In the genomic region with DNA sequence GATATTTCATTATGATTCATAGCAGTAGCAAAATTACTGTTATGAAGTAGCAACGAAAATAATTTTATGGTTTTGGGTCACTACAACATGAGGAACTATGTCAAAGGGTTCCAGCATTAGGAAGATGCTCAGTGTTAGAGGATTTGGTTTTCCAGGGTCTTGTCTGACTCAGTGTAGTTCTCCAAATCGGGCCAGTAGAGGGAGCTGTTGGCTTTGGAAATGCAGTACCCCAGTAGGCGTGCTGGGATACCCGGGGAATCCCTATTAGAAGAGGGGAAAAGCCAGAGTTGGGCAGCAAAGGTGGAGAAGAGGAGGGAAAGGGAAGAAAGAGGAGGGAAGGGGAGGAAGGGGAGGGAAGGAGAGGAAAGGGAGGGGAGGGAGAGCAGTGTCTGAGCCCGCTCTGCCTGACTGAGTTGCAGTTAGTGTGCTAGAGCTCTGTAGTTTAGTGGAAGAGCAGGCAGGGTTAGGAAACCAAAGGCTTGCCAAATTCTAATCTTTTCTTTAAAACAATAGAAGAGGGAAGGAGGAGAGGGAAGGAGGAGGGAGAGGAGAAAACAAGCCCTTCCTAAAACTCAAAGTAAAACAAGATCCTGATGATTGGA, we compare ENCODE assay signal across 8 mouse cellular contexts. TPM values are rescaled to one million over a fixed set of nuclear protein-coding genes. Genes with fewer than 3 reads are reported as not detected.
DNase-seq lines count a peak whose midpoint lies in the region; ATAC-seq and TF ChIP-seq lines count a peak whose summit lies in the region.

No protein-coding gene starts in this region.

- peak; percentile 51; the same call in 1 of the 2 replicates for ATAC-seq in heart, embryonic 13.5 days (ENCODE audit: extremely low read depth, insufficient number of reproducible peaks, low FRiP score, low TSS enrichment)
- peak; percentile 60; the same call in 1 of the 2 replicates for ATAC-seq in kidney, postnatal 0 days (replicated peaks; ENCODE audit: low FRiP score, low read depth)
- ATAC-seq in liver, embryonic 11.5 days (replicated peaks; ENCODE audit: low FRiP score) = peak; percentile 67; the same call in 1 of the 2 replicates
- ATAC-seq in neural tube, embryonic 12.5 days (ENCODE audit: low FRiP score, low read depth) = peak; percentile 77

- peak; percentile 79 to 81 for DNase-seq in B cell, adult 2 months
- DNase-seq in fibroblast of lung, adult 2 months (ENCODE audit: low read depth) = peak; percentile 47
- peak; percentile 92 for DNase-seq in kidney, postnatal 0 days (ENCODE audit: low spot score)
- peak; percentile 66 for DNase-seq in liver, embryonic 11.5 days (ENCODE audit: low spot score)
- DNase-seq in telencephalon, adult 2 months (ENCODE audit: low read depth, low spot score) = peak; percentile 66

- no peaks in the 10 kb centered on the region for H3K27me3 ChIP-seq in heart, embryonic 13.5 days (replicated peaks)
- H3K27me3 ChIP-seq in kidney, postnatal 0 days (ENCODE audit: insufficient read depth, low read length) = no peaks in the 10 kb centered on the region
- no peaks in the 10 kb centered on the region for H3K27me3 ChIP-seq in liver, embryonic 11.5 days (replicated peaks; ENCODE audit: control insufficient read depth, insufficient read depth, low read length)
- H3K27me3 ChIP-seq in neural tube, embryonic 12.5 days (replicated peaks) = no peaks in the 10 kb centered on the region

- peak; percentile 90 for TF ChIP-seq CTCF in bone marrow macrophage, adult 2 months (IDR thresholded peaks at IDR 0.05; ENCODE audit: low read depth, low read length)
- TF ChIP-seq CTCF in kidney, postnatal 0 days (IDR thresholded peaks at IDR 0.05; ENCODE audit: low read depth) = peak; percentile 88

- peaks cover 5% of the 10 kb centered on the region; the same call in 1 of the 2 replicates for H3K4me1 ChIP-seq in bone marrow macrophage, adult 2 months (ENCODE audit: control insufficient read depth, insufficient read depth, low read length)
- H3K4me1 ChIP-seq in heart, embryonic 13.5 days = no peaks in the 10 kb centered on the region
- 0 out of 2 replicates have a peak, but pooled peaks cover 11% of the 10 kb centered on the region for H3K4me1 ChIP-seq in kidney, postnatal 0 days (replicated peaks; ENCODE audit: insufficient read depth, low read length)
- H3K4me1 ChIP-seq in liver, embryonic 11.5 days (replicated peaks; ENCODE audit: control insufficient read depth, insufficient read depth, low read length) = no peaks in the 10 kb centered on the region
- 0 out of 2 replicates have a peak, but pooled peaks cover 3% of the 10 kb centered on the region for H3K4me1 ChIP-seq in neural tube, embryonic 12.5 days

- no peak overlapping the region for H3K4me3 ChIP-seq in bone marrow macrophage, adult 2 months (ENCODE audit: insufficient read depth, low read length)
- no peak overlapping the region for H3K4me3 ChIP-seq in heart, embryonic 13.5 days
- no peak overlapping the region for H3K4me3 ChIP-seq in kidney, postnatal 0 days (replicated peaks; ENCODE audit: low read depth, low read length)
- no peak overlapping the region for H3K4me3 ChIP-seq in liver, embryonic 11.5 days (ENCODE audit: low read depth, low read length)
- no peak overlapping the region for H3K4me3 ChIP-seq in neural tube, embryonic 12.5 days

- 7% methylated on average over 5 of the region's 5 CpGs for WGBS in heart, embryonic 13.5 days
- 3% methylated on average over 5 of the region's 5 CpGs for WGBS in kidney, postnatal 0 days
- WGBS in liver, embryonic 11.5 days = 11% methylated on average over 5 of the region's 5 CpGs
- WGBS in neural tube, embryonic 12.5 days = 3% methylated on average over 5 of the region's 5 CpGs

- TF ChIP-seq POLR2A in bone marrow macrophage, adult 2 months (IDR thresholded peaks at IDR 0.05; ENCODE audit: borderline replicate concordance, low read depth, low read length) = no peak

- H3K9ac ChIP-seq in heart, embryonic 13.5 days = no peak overlapping the region
- no peak overlapping the region for H3K9ac ChIP-seq in kidney, postnatal 0 days (ENCODE audit: low read depth, low read length)
- no peak overlapping the region for H3K9ac ChIP-seq in liver, embryonic 11.5 days (ENCODE audit: low read depth, low read length)
- H3K9ac ChIP-seq in neural tube, embryonic 12.5 days = no peak overlapping the region

- no peaks in the 10 kb centered on the region for H3K9me3 ChIP-seq in heart, embryonic 13.5 days
- no peaks in the 10 kb centered on the region for H3K9me3 ChIP-seq in kidney, postnatal 0 days (replicated peaks; ENCODE audit: low read length)
- H3K9me3 ChIP-seq in liver, embryonic 11.5 days (ENCODE audit: control insufficient read depth, low read length) = no peaks in the 10 kb centered on the region; the same call in 1 of the 2 replicates
- H3K9me3 ChIP-seq in neural tube, embryonic 12.5 days = no peaks in the 10 kb centered on the region

- no peak overlapping the region for H3K27ac ChIP-seq in bone marrow macrophage, adult 2 months (ENCODE audit: insufficient read depth, low read depth, low read length)
- no peak overlapping the region for H3K27ac ChIP-seq in heart, embryonic 13.5 days (replicated peaks)
- H3K27ac ChIP-seq in kidney, postnatal 0 days = no peak overlapping the region
- no peak overlapping the region for H3K27ac ChIP-seq in liver, embryonic 11.5 days (ENCODE audit: low read depth, low read length)
- H3K27ac ChIP-seq in neural tube, embryonic 12.5 days = no peak overlapping the region

- no peak overlapping the region for H3K4me2 ChIP-seq in heart, embryonic 13.5 days
- H3K4me2 ChIP-seq in kidney, postnatal 0 days (ENCODE audit: low read length) = no peak overlapping the region
- no peak overlapping the region for H3K4me2 ChIP-seq in liver, embryonic 11.5 days
- no peak overlapping the region for H3K4me2 ChIP-seq in neural tube, embryonic 12.5 days (replicated peaks)

- no peaks in the 10 kb centered on the region for H3K36me3 ChIP-seq in heart, embryonic 13.5 days
- H3K36me3 ChIP-seq in kidney, postnatal 0 days (ENCODE audit: insufficient read depth, low read length) = no peaks in the 10 kb centered on the region
- no peaks in the 10 kb centered on the region for H3K36me3 ChIP-seq in liver, embryonic 11.5 days (ENCODE audit: control insufficient read depth, insufficient read depth, low read length)
- no peaks in the 10 kb centered on the region for H3K36me3 ChIP-seq in neural tube, embryonic 12.5 days

RNA-seq across cellular contexts. Expression of a gene that starts 51.8 kb away (rescaled TPM):
- polyA plus RNA-seq in bone marrow macrophage, adult 2 months (2012; ENCODE audit: insufficient read depth, insufficient read length, missing spikeins) = 7.8 and 9.5 TPM in 2 replicates
- polyA plus RNA-seq in heart, embryonic 13.5 days (2015; fragmentation: Nextera tagmentation; extraction: Ambion mirVana) = 1.8 and 2.1 TPM in 2 replicates
- polyA plus RNA-seq in kidney, postnatal 0 days (2015; fragmentation: Nextera tagmentation; extraction: Ambion mirVana) = 10.5 and 12.0 TPM in 2 replicates
- 0.64 and 1.2 TPM in 2 replicates for polyA plus RNA-seq in liver, embryonic 11.5 days (2014; fragmentation: Nextera tagmentation; extraction: Ambion mirVana)
- polyA plus RNA-seq in neural tube, embryonic 12.5 days (2016; fragmentation: Nextera tagmentation; extraction: Ambion mirVana) = 1.0 and 1.4 TPM in 2 replicates
